Mouse (Mus musculus) liver, embryonic 15.5 days (tissue): ENCODE results near the gene Cyp2g1. TPM values are rescaled to one million over a fixed set of nuclear protein-coding genes. Genes with fewer than 3 reads are reported as not detected.

Experiments used
- polyA plus RNA-seq: library from polyadenylated mRNA; unstranded; fragments of >200 nt; fragmentation: Nextera tagmentation; extraction: Ambion mirVana; gene quantifications from 2 replicates; pipeline ENCODE4 v1.2.1, GENCODE M21; 2015

Cyp2g1 gene
- polyA plus RNA-seq, 1 experiment from 2014 or later: not detected

Other genes with a start within 250 kb of the Cyp2g1 start
- gene Vmn1r185, start 190.4 kb upstream of the Cyp2g1 start, polyA plus RNA-seq: not detected in 2 replicates
- gene Cyp2b23, start 122.5 kb upstream of the Cyp2g1 start, polyA plus RNA-seq: not detected in 2 replicates
- not detected in 2 replicates for gene Cyp2b19, start 51.8 kb upstream of the Cyp2g1 start, polyA plus RNA-seq
- 1.1 and 2.1 TPM in 2 replicates for gene Cyp2a5, start 26.4 kb downstream of the Cyp2g1 start, polyA plus RNA-seq
- 1.2 and 1.9 TPM in 2 replicates for gene Cyp2a22, start 130.5 kb downstream of the Cyp2g1 start, polyA plus RNA-seq
- gene Cyp2a12, start 220.2 kb downstream of the Cyp2g1 start, polyA plus RNA-seq: 9.1 and 10.7 TPM in 2 replicates